Mouse (Mus musculus) MEL (cell line): ENCODE measurements at regions not wholly inside any gene's neighbourhood (a gene's known extent, or its start where the extent isn't known, plus 50 kb on each side); places are given as distances from the start of the nearest gene placed in this dataset.

Experiments used
- DNase-seq: peaks from one replicate; pipeline ENCODE4 v3.0.0; 2011; ENCODE audit warnings: low read depth, low spot score
- H3K27ac ChIP-seq: 2 replicates; pipeline ENCODE4 v1.5.1; 2012; ENCODE audit warnings: low read depth, mild to moderate bottlenecking, control low read depth, low read length, moderate library complexity; ENCODE audit not compliant: control insufficient read depth
- H3K27me3 ChIP-seq, 2 experiments: fragments of 150-350 bp in 1 of 2; sonication (generic) in 1 of 2; 2 replicates each; pipeline ENCODE4 v1.6.1; 2012; ENCODE audit warnings: low read length in 2 of 2, mild to moderate bottlenecking in 2 of 2, improper control_type of control experiment in 1 of 2, moderate library complexity in 1 of 2; ENCODE audit not compliant: insufficient read depth in 2 of 2, control insufficient read depth in 1 of 2
- H3K36me3 ChIP-seq, 2 experiments: 2 replicates each; pipeline ENCODE4 v1.6.1; 2012 to 2014; ENCODE audit warnings: low read length in 2 of 2, improper control_type of control experiment in 1 of 2, inconsistent platforms in 1 of 2, mild to moderate bottlenecking in 1 of 2; ENCODE audit not compliant: insufficient read depth in 2 of 2, control insufficient read depth in 1 of 2
- H3K4me1 ChIP-seq, 2 experiments: fragments of 150-350 bp in 1 of 2; sonication (generic) in 1 of 2; 2 replicates each; pipeline ENCODE4 v1.6.1; 2012; ENCODE audit warnings: low read length in 2 of 2, improper control_type of control experiment in 1 of 2, mild to moderate bottlenecking in 1 of 2; ENCODE audit not compliant: insufficient read depth in 2 of 2, control insufficient read depth in 1 of 2
- H3K4me3 ChIP-seq, 2 experiments: fragments of 150-350 bp in 1 of 2; sonication (generic) in 1 of 2; 2 replicates each; pipeline ENCODE4 v1.5.1; 2012; ENCODE audit warnings: low read depth in 2 of 2, low read length in 2 of 2, mild to moderate bottlenecking in 2 of 2, moderate library complexity in 2 of 2, control low read depth in 1 of 2, improper control_type of control experiment in 1 of 2; ENCODE audit not compliant: control insufficient read depth in 1 of 2, insufficient read depth in 1 of 2
- H3K79me2 ChIP-seq: 2 replicates; pipeline ENCODE4 v1.6.1; 2012; ENCODE audit warnings: mild to moderate bottlenecking, low read length, moderate library complexity; ENCODE audit not compliant: control insufficient read depth, poor library complexity, insufficient read depth
- H3K9ac ChIP-seq: 2 replicates; pipeline ENCODE4 v1.6.1; 2012; ENCODE audit warnings: low read depth, mild to moderate bottlenecking, control low read depth, low read length, moderate library complexity; ENCODE audit not compliant: control insufficient read depth, poor library complexity, severe bottlenecking
- H3K9me3 ChIP-seq: fragments of 150-350 bp; sonication (generic); replicated peaks from 2 replicates; pipeline ENCODE4 v1.6.1; 2012; ENCODE audit warnings: mild to moderate bottlenecking, low read length, improper control_type of control experiment, moderate library complexity; ENCODE audit not compliant: insufficient read depth
- CHD2 ChIP-seq: IDR thresholded peaks from 2 replicates; pipeline ENCODE4 v1.6.1; 2011; ENCODE audit warnings: low read length, improper control_type of control experiment
- CTCF ChIP-seq, 3 experiments: IDR thresholded peaks in 2 of 3; conservative IDR thresholded peaks in 1 of 3; 2 replicates each; pipeline ENCODE4 v1.5.1; 2011 to 2012; ENCODE audit warnings: low read length in 3 of 3, low read depth in 2 of 3, mild to moderate bottlenecking in 2 of 3, improper control_type of control experiment in 1 of 3, inconsistent platforms in 1 of 3, mixed read lengths in 1 of 3, moderate library complexity in 1 of 3; ENCODE audit not compliant: control insufficient read depth in 1 of 3, insufficient read depth in 1 of 3, poor library complexity in 1 of 3, severe bottlenecking in 1 of 3
- E2F4 ChIP-seq: IDR thresholded peaks from 2 replicates; pipeline ENCODE4 v1.6.1; 2011; ENCODE audit warnings: low read depth, low read length, improper control_type of control experiment, borderline replicate concordance
- ETS1 ChIP-seq: IDR thresholded peaks from 2 replicates; pipeline ENCODE4 v1.6.1; 2012; ENCODE audit warnings: low read depth, mild to moderate bottlenecking, inconsistent platforms, low read length, improper control_type of control experiment, moderate library complexity
- GABPA ChIP-seq: IDR thresholded peaks from 2 replicates; pipeline ENCODE4 v1.6.1; 2012; ENCODE audit warnings: low read depth, mild to moderate bottlenecking, inconsistent platforms, low read length, improper control_type of control experiment, moderate library complexity
- HCFC1 ChIP-seq: IDR thresholded peaks from 2 replicates; pipeline ENCODE4 v1.6.1; 2012; ENCODE audit warnings: low read depth, mild to moderate bottlenecking, inconsistent platforms, low read length, improper control_type of control experiment, moderate library complexity
- JUND ChIP-seq: IDR thresholded peaks from 2 replicates; pipeline ENCODE4 v1.6.1; 2011; ENCODE audit warnings: low read depth, mild to moderate bottlenecking, improper control_type of control experiment, low read length
- KAT2A ChIP-seq: conservative IDR thresholded peaks from 2 replicates; pipeline ENCODE4 v1.6.1; 2012; ENCODE audit warnings: low read depth, low read length, improper control_type of control experiment, inconsistent platforms
- MAFK ChIP-seq: IDR thresholded peaks from 2 replicates; pipeline ENCODE4 v1.6.1; 2011; ENCODE audit warnings: low read depth, mild to moderate bottlenecking, low read length, improper control_type of control experiment, borderline replicate concordance
- MEF2A ChIP-seq: IDR thresholded peaks from 2 replicates; pipeline ENCODE4 v1.6.1; 2014; ENCODE audit warnings: low read depth, mild to moderate bottlenecking, inconsistent platforms, low read length, improper control_type of control experiment; ENCODE audit not compliant: poor library complexity, insufficient replicate concordance, severe bottlenecking; ENCODE audit errors: extremely low read depth
- MXI1 ChIP-seq: IDR thresholded peaks from 2 replicates; pipeline ENCODE4 v1.6.1; 2011; ENCODE audit warnings: mild to moderate bottlenecking, low read depth, low read length, improper control_type of control experiment
- MYC ChIP-seq: IDR thresholded peaks from 2 replicates; pipeline ENCODE4 v1.6.1; 2011; ENCODE audit warnings: low read depth, mild to moderate bottlenecking, low read length, improper control_type of control experiment, moderate library complexity
- NELFE ChIP-seq: IDR thresholded peaks from 2 replicates; pipeline ENCODE4 v1.6.1; 2011; ENCODE audit warnings: low read depth, low read length, improper control_type of control experiment
- POLR2A ChIP-seq, 2 experiments: IDR thresholded peaks; 2 replicates each; pipeline ENCODE4 v1.6.1; 2011 to 2012; ENCODE audit warnings: low read length in 2 of 2, mild to moderate bottlenecking in 2 of 2, control low read depth in 1 of 2, improper control_type of control experiment in 1 of 2, low read depth in 1 of 2, moderate library complexity in 1 of 2; ENCODE audit not compliant: control insufficient read depth in 1 of 2, insufficient read depth in 1 of 2, poor library complexity in 1 of 2
- POLR2AphosphoS2 ChIP-seq: IDR thresholded peaks from 2 replicates; pipeline ENCODE4 v1.6.1; 2011; ENCODE audit warnings: low read length, improper control_type of control experiment
- RAD21 ChIP-seq: IDR thresholded peaks from 2 replicates; pipeline ENCODE4 v1.6.1; 2011; ENCODE audit warnings: mild to moderate bottlenecking, low read depth, low read length, improper control_type of control experiment
- RCOR1 ChIP-seq: IDR thresholded peaks from 2 replicates; pipeline ENCODE4 v1.6.1; 2012; ENCODE audit warnings: low read depth, mild to moderate bottlenecking, inconsistent platforms, low read length, improper control_type of control experiment
- TAL1 ChIP-seq: IDR thresholded peaks from 2 replicates; pipeline ENCODE4 v1.6.1; 2012; ENCODE audit warnings: mild to moderate bottlenecking, inconsistent platforms, low read length, moderate library complexity, mixed read lengths
- TBP ChIP-seq: IDR thresholded peaks from 2 replicates; pipeline ENCODE4 v1.8.0; 2011; ENCODE audit warnings: low read depth, low read length, improper control_type of control experiment
- TCF12 ChIP-seq: IDR thresholded peaks from 2 replicates; pipeline ENCODE4 v1.6.1; 2014; ENCODE audit warnings: low read depth, mild to moderate bottlenecking, inconsistent platforms, low read length, improper control_type of control experiment, moderate library complexity
- UBTF ChIP-seq: IDR thresholded peaks from 2 replicates; pipeline ENCODE4 v1.6.1; 2012; ENCODE audit warnings: low read depth, mild to moderate bottlenecking, inconsistent platforms, low read length, improper control_type of control experiment, moderate library complexity, borderline replicate concordance; ENCODE audit not compliant: insufficient read depth
- USF1 ChIP-seq: IDR thresholded peaks from 2 replicates; pipeline ENCODE4 v1.6.1; 2014; ENCODE audit warnings: low read depth, mild to moderate bottlenecking, inconsistent platforms, low read length, improper control_type of control experiment, moderate library complexity
- ZKSCAN1 ChIP-seq: IDR thresholded peaks from 2 replicates; pipeline ENCODE4 v1.6.1; 2012; ENCODE audit warnings: low read depth, mild to moderate bottlenecking, inconsistent platforms, low read length, improper control_type of control experiment, moderate library complexity
- ZMIZ1 ChIP-seq: IDR thresholded peaks from 2 replicates; pipeline ENCODE4 v1.6.1; 2012; ENCODE audit warnings: low read depth, mild to moderate bottlenecking, inconsistent platforms, low read length, improper control_type of control experiment, moderate library complexity

GRCm38 (mm10) chr12:109713041-109713440 is 112.9 kb upstream of the Rtl1 start:
- no peaks in the 10 kb centered on the region for H3K79me2 ChIP-seq
- H3K4me1 ChIP-seq, result no peaks in the 10 kb centered on the region
- no peak overlapping the region for H3K27ac ChIP-seq
- no peak overlapping the region for H3K9ac ChIP-seq
- TF ChIP-seq MAFK, result no peak
- TF ChIP-seq HCFC1, result no peak
- no peak for TF ChIP-seq NELFE
- TF ChIP-seq TBP, result no peak
- no peak for TF ChIP-seq CHD2
- no peak for TF ChIP-seq POLR2AphosphoS2
- TF ChIP-seq ZMIZ1, result no peak
- no peak for TF ChIP-seq POLR2A (IDR thresholded peaks at IDR 0.05; ENCODE audit: control insufficient read depth in 1 of 2, insufficient read depth in 1 of 2, low read depth in 1 of 2, low read length in 2 of 2, poor library complexity in 1 of 2)
- no peak for TF ChIP-seq CTCF (IDR thresholded peaks at IDR 0.05 in 2 of 3, conservative IDR thresholded peaks at IDR 0.05 in 1 of 3; ENCODE audit: control insufficient read depth in 1 of 3, insufficient read depth in 1 of 3, low read depth in 2 of 3, low read length in 3 of 3, poor library complexity in 1 of 3, severe bottlenecking in 1 of 3)
- TF ChIP-seq JUND, result no peak
- TF ChIP-seq ETS1, result no peak
- TF ChIP-seq E2F4, result no peak
- no peak for TF ChIP-seq GABPA
- DNase-seq, result no peak
- no peaks in the 10 kb centered on the region for H3K36me3 ChIP-seq
- no peaks in the 10 kb centered on the region for H3K9me3 ChIP-seq
- H3K27me3 ChIP-seq, result no peaks in the 10 kb centered on the region
- H3K4me3 ChIP-seq, result no peak overlapping the region

- Histone ChIP-seq H3K27ac (no peak overlapping the region), H3K4me1 (no peaks in the 10 kb centered on the region), H3K4me3 (no peak overlapping the region), H3K9ac (no peak overlapping the region), H3K36me3 (no peaks in the 10 kb centered on the region)
- no peak for TF ChIP-seq RCOR1
- no peak for TF ChIP-seq TCF12
- TF ChIP-seq ZMIZ1, result no peak
- TF ChIP-seq RAD21, result no peak
- TF ChIP-seq TAL1, result no peak
- no peak for TF ChIP-seq ETS1
- no peak for TF ChIP-seq MEF2A
- TF ChIP-seq KAT2A, result no peak
- TF ChIP-seq TBP, result no peak
- TF ChIP-seq GABPA, result no peak
- no peak for TF ChIP-seq USF1
- no peak for TF ChIP-seq MXI1
- TF ChIP-seq JUND, result no peak
- no peak for TF ChIP-seq UBTF
- no peak for TF ChIP-seq HCFC1
- no peak for TF ChIP-seq MYC
- TF ChIP-seq ZKSCAN1, result no peak
- no peak for TF ChIP-seq E2F4
- no peak for TF ChIP-seq MAFK
- TF ChIP-seq CHD2, result no peak
- TF ChIP-seq, all 39 proteins: peak for 0
- H3K27me3 ChIP-seq, result no peaks in the 10 kb centered on the region
- no peaks in the 10 kb centered on the region for H3K79me2 ChIP-seq
- DNase-seq, result no peak
- no peaks in the 10 kb centered on the region for H3K9me3 ChIP-seq
Observed at GRCm38 (mm10) chr12:109714061-109714460, 113.9 kb upstream of the Rtl1 start.
